Mouse (Mus musculus): Measurements from ENCODE around the gene Aox4.

- no peak for TF ChIP-seq TAL1 (IDR thresholded peaks at IDR 0.05; ENCODE audit: low read length)
- TF ChIP-seq GATA1 (IDR thresholded peaks at IDR 0.05; ENCODE audit: low read length): no peak
These were observed at the start of gene Aox4 for GRCm38 (mm10) chr1:58210203-58210602.

Measured in erythroblast, embryonic 14.5 days (primary cell).